Mouse (Mus musculus) liver, embryonic 13.5 days (tissue): ENCODE data around the gene Dnhd1. TPM values are rescaled to one million over a fixed set of nuclear protein-coding genes. Genes with fewer than 3 reads are reported as not detected.

Source experiments
- ATAC-seq: fragments of 200-750 bp; cut with Nextera tagmentation; 2 replicates; pipeline ENCODE4 v1.8.0; 2017; ENCODE audit warnings: low read depth, mild to moderate bottlenecking, moderate number of reproducible peaks, moderate library complexity
- DNase-seq: peaks from one replicate; pipeline ENCODE4 v3.0.0; 2022
- H3K27ac ChIP-seq: fragments of 300-500 bp; sonication (generic); 2 replicates; pipeline ENCODE4 v1.5.1; 2015; ENCODE audit warnings: moderate library complexity, mild to moderate bottlenecking, inconsistent platforms
- H3K27me3 ChIP-seq: fragments of 300-500 bp; sonication (generic); 2 replicates; pipeline ENCODE4 v1.6.1; 2015; ENCODE audit warnings: mild to moderate bottlenecking, inconsistent platforms
- H3K36me3 ChIP-seq: fragments of 300-500 bp; sonication (generic); 2 replicates; pipeline ENCODE4 v1.6.1; 2015; ENCODE audit warnings: mild to moderate bottlenecking, inconsistent platforms
- H3K4me1 ChIP-seq: fragments of 300-500 bp; sonication (generic); replicated peaks from 2 replicates; pipeline ENCODE4 v1.6.1; 2015; ENCODE audit warnings: inconsistent platforms
- H3K4me2 ChIP-seq: fragments of 300-500 bp; sonication (generic); 2 replicates; pipeline ENCODE4 v1.6.1; 2015; ENCODE audit warnings: inconsistent platforms, mild to moderate bottlenecking, moderate library complexity
- H3K4me3 ChIP-seq: fragments of 300-500 bp; sonication (generic); replicated peaks from 2 replicates; pipeline ENCODE4 v1.5.1; 2015; ENCODE audit warnings: mild to moderate bottlenecking, inconsistent platforms
- H3K9ac ChIP-seq: fragments of 300-500 bp; sonication (generic); 2 replicates; pipeline ENCODE4 v1.6.1; 2015; ENCODE audit warnings: mild to moderate bottlenecking, inconsistent platforms
- H3K9me3 ChIP-seq: fragments of 300-500 bp; sonication (generic); replicated peaks from 2 replicates; pipeline ENCODE4 v1.6.1; 2016; ENCODE audit warnings: inconsistent platforms
- WGBS: fragments of 180-500 bp; shearing (Covaris S2); methylation state at CpG from one replicate; pipeline ENCODE4 v1.1.7; 2015; ENCODE audit not compliant: insufficient replicate concordance; 5-methylcytosine and 5-hydroxymethylcytosine counted together
- polyA plus RNA-seq: library from polyadenylated mRNA; unstranded; fragments of >200 nt; fragmentation: Nextera tagmentation; extraction: Ambion mirVana; gene quantifications from 2 replicates; pipeline ENCODE4 v1.2.1, GENCODE M21; 2015

The Dnhd1 gene
- polyA plus RNA-seq, 1 experiment from 2014 or later: 0.12 TPM

- no peak overlapping the region for H3K4me3 ChIP-seq
Measured at GRCm38 (mm10) chr7:105625397-105625796, 25.2 kb upstream of the Dnhd1 start.

GRCm38 (mm10) chr7:105628633-105629032 is 22.0 kb upstream of the Dnhd1 start:
- H3K4me2 ChIP-seq: no peak overlapping the region
- 16% methylated on average over 3 of the region's 3 CpGs for WGBS
- H3K9ac ChIP-seq: no peak overlapping the region
- peaks cover 11% of the 10 kb centered on the region for H3K4me1 ChIP-seq
- H3K36me3 ChIP-seq: no peaks in the 10 kb centered on the region
- H3K9me3 ChIP-seq: no peaks in the 10 kb centered on the region
- DNase-seq (no peak), ATAC-seq (no peak)
- H3K4me3 ChIP-seq: no peak overlapping the region
- no peak overlapping the region for H3K27ac ChIP-seq
- H3K27me3 ChIP-seq: peaks cover 13% of the 10 kb centered on the region

More at GRCm38 (mm10) chr7:105625397-105625796, 25.2 kb upstream of the Dnhd1 start:
- H3K4me2 ChIP-seq: no peak overlapping the region
- H3K27ac ChIP-seq: no peak overlapping the region
- H3K9ac ChIP-seq: no peak overlapping the region
- ATAC-seq (no peak), DNase-seq (no peak)
- H3K9me3 ChIP-seq: no peaks in the 10 kb centered on the region
- H3K36me3 ChIP-seq: no peaks in the 10 kb centered on the region
- no peaks in the 10 kb centered on the region for H3K4me1 ChIP-seq
- 77% methylated on average over 6 of the region's 6 CpGs for WGBS
- no peaks in the 10 kb centered on the region for H3K27me3 ChIP-seq

GRCm38 (mm10) chr7:105632551-105632972 is 18.1 kb upstream of the Dnhd1 start:
- 0 out of 2 replicates have a peak, but pooled peaks have one; percentile 1 for ATAC-seq
- WGBS: 30% methylated on average over 4 of the region's 4 CpGs
- no peak for DNase-seq

GRCm38 (mm10) chr7:105633127-105633800 is 17.4 kb upstream of the Dnhd1 start, which contains the start of gene Trim3:
TSS of gene Trim3 (minus strand) at chr7:105633571.
- Histone ChIP-seq H3K4me2 (peak within 1 kb of the TSS; percentile 97), H3K9ac (peak within 1 kb of the TSS; percentile 79), H3K9me3 (no peaks in the 10 kb centered on the region), H3K4me3 (peak within 1 kb of the TSS; percentile 73), H3K36me3 (peaks cover 25% of the 10 kb centered on the region), H3K27ac (peak within 1 kb of the TSS; percentile 18; the same call in 1 of the 2 replicates), H3K4me1 (peaks cover 35% of the 10 kb centered on the region), H3K27me3 (peaks cover 13% of the 10 kb centered on the region)
- WGBS: 1% methylated on average over 61 of the region's 71 CpGs
- DNase-seq: peak; percentile 78
- ATAC-seq: peak; percentile 90

More at GRCm38 (mm10) chr7:105632551-105632972, 18.1 kb upstream of the Dnhd1 start:
- Histone ChIP-seq H3K36me3 (peaks cover 19% of the 10 kb centered on the region), H3K4me3 (peak overlapping the region; percentile 73), H3K27me3 (peaks cover 13% of the 10 kb centered on the region), H3K9me3 (no peaks in the 10 kb centered on the region), H3K27ac (no peak overlapping the region), H3K4me2 (peak overlapping the region; percentile 97), H3K9ac (peak overlapping the region; percentile 79), H3K4me1 (peaks cover 35% of the 10 kb centered on the region)

- Histone ChIP-seq H3K27ac (no peak overlapping the region; the same call in 1 of the 2 replicates), H3K9me3 (no peaks in the 10 kb centered on the region)
- WGBS: 5% methylated on average over 10 of the region's 10 CpGs
Measured at GRCm38 (mm10) chr7:105633801-105634135, 16.9 kb upstream of the Dnhd1 start.

GRCm38 (mm10) chr7:105634272-105634920 is 16.2 kb upstream of the Dnhd1 start:
- DNase-seq: no peak
- WGBS: 48% methylated on average over 9 of the region's 9 CpGs
- H3K9ac ChIP-seq: peak overlapping the region; percentile 79; the same call in 1 of the 2 replicates

More at GRCm38 (mm10) chr7:105633801-105634135, 16.9 kb upstream of the Dnhd1 start:
- no peak for DNase-seq
- peaks cover 25% of the 10 kb centered on the region for H3K36me3 ChIP-seq
- ATAC-seq: no peak
- peaks cover 35% of the 10 kb centered on the region for H3K4me1 ChIP-seq
- peak overlapping the region; percentile 73 for H3K4me3 ChIP-seq
- H3K27me3 ChIP-seq: peaks cover 13% of the 10 kb centered on the region
- peak overlapping the region; percentile 97 for H3K4me2 ChIP-seq
- H3K9ac ChIP-seq: peak overlapping the region; percentile 79

GRCm38 (mm10) chr7:105635726-105636125 is 14.9 kb upstream of the Dnhd1 start:
- Histone ChIP-seq H3K36me3 (peaks cover 25% of the 10 kb centered on the region), H3K4me1 (peaks cover 46% of the 10 kb centered on the region), H3K27ac (no peak overlapping the region), H3K4me3 (no peak overlapping the region), H3K9ac (no peak overlapping the region), H3K4me2 (no peak overlapping the region), H3K9me3 (no peaks in the 10 kb centered on the region), H3K27me3 (peaks cover 13% of the 10 kb centered on the region)
- WGBS: 97% methylated on average over 2 of the region's 2 CpGs
- no peak for ATAC-seq
- no peak for DNase-seq

More at GRCm38 (mm10) chr7:105634272-105634920, 16.2 kb upstream of the Dnhd1 start:
- H3K36me3 ChIP-seq: peaks cover 25% of the 10 kb centered on the region
- H3K27ac ChIP-seq: no peak overlapping the region
- peak overlapping the region; percentile 97 for H3K4me2 ChIP-seq
- ATAC-seq: no peak
- peaks cover 13% of the 10 kb centered on the region for H3K27me3 ChIP-seq
- H3K9me3 ChIP-seq: no peaks in the 10 kb centered on the region
- H3K4me1 ChIP-seq: peaks cover 40% of the 10 kb centered on the region
- H3K4me3 ChIP-seq: peak overlapping the region; percentile 73

- ATAC-seq (no peak), DNase-seq (no peak)
- Histone ChIP-seq H3K27ac (no peak overlapping the region), H3K4me3 (peak overlapping the region; percentile 81; the same call in 1 of the 2 replicates), H3K4me1 (peaks cover 49% of the 10 kb centered on the region), H3K27me3 (no peaks in the 10 kb centered on the region), H3K4me2 (peak overlapping the region; percentile 81; the same call in 1 of the 2 replicates), H3K9me3 (no peaks in the 10 kb centered on the region), H3K36me3 (peaks cover 40% of the 10 kb centered on the region), H3K9ac (0 out of 2 replicates have a peak overlapping the region, but pooled peaks have one; percentile 22)
- 82% methylated on average over 6 of the region's 6 CpGs for WGBS
Measured at GRCm38 (mm10) chr7:105638776-105639175, 11.9 kb upstream of the Dnhd1 start.

GRCm38 (mm10) chr7:105639304-105639703 is 11.3 kb upstream of the Dnhd1 start:
- H3K27ac ChIP-seq: no peak overlapping the region
- peak overlapping the region; percentile 81 for H3K4me3 ChIP-seq
- H3K27me3 ChIP-seq: no peaks in the 10 kb centered on the region
- H3K36me3 ChIP-seq: peaks cover 40% of the 10 kb centered on the region
- peak overlapping the region; percentile 81 for H3K4me2 ChIP-seq
- peak overlapping the region; percentile 85 for H3K9ac ChIP-seq
- no peaks in the 10 kb centered on the region for H3K9me3 ChIP-seq
- peaks cover 47% of the 10 kb centered on the region for H3K4me1 ChIP-seq
- WGBS: 67% methylated on average over 9 of the region's 9 CpGs
- no peak for DNase-seq
- ATAC-seq: no peak

GRCm38 (mm10) chr7:105639756-105640155 is 10.9 kb upstream of the Dnhd1 start, which contains the start of gene Timm10b:
TSS of gene Timm10b (plus strand) at chr7:105640056.
- H3K9me3 ChIP-seq: no peaks in the 10 kb centered on the region
- ATAC-seq (no peak; the same call in 1 of the 2 replicates), DNase-seq (no peak)
- H3K27me3 ChIP-seq: no peaks in the 10 kb centered on the region
- H3K27ac ChIP-seq: peak within 1 kb of the TSS; percentile 86
- WGBS: 5% methylated on average over 2 of the region's 2 CpGs
- H3K4me2 ChIP-seq: peak within 1 kb of the TSS; percentile 81
- peak within 1 kb of the TSS; percentile 81 for H3K4me3 ChIP-seq
- H3K4me1 ChIP-seq: peaks cover 42% of the 10 kb centered on the region
- peak within 1 kb of the TSS; percentile 85 for H3K9ac ChIP-seq
- H3K36me3 ChIP-seq: peaks cover 40% of the 10 kb centered on the region

GRCm38 (mm10) chr7:105640233-105640893 is 10.3 kb upstream of the Dnhd1 start, which contains the start of the genes Arfip2 and Gm45799:
TSS of gene Arfip2 (minus strand) at chr7:105640416.
TSS of gene Gm45799 (plus strand) at chr7:105640552.
- peak within 1 kb of the TSS; percentile 85 for H3K9ac ChIP-seq
- peak within 1 kb of the TSS; percentile 86 for H3K27ac ChIP-seq
- DNase-seq (peak; percentile 94), ATAC-seq (peak; percentile 97)
- H3K27me3 ChIP-seq: no peaks in the 10 kb centered on the region
- WGBS: under 1% methylated on average over 45 of the region's 45 CpGs
- no peaks in the 10 kb centered on the region for H3K9me3 ChIP-seq
- peak within 1 kb of the TSS; percentile 81 for H3K4me3 ChIP-seq
- peaks cover 40% of the 10 kb centered on the region for H3K36me3 ChIP-seq
- H3K4me1 ChIP-seq: peaks cover 42% of the 10 kb centered on the region
- H3K4me2 ChIP-seq: peak within 1 kb of the TSS; percentile 81
